Mouse (Mus musculus) heart, embryonic 12.5 days (tissue): ENCODE data around the gene Gm17783. TPM values are rescaled to one million over a fixed set of nuclear protein-coding genes. Genes with fewer than 3 reads are reported as not detected.
"Not testable (repeated sequence)": the region's sequence is repeated elsewhere in the genome, so short reads cannot be mapped to it uniquely, and the experiment has no call there.

Source experiments
- ATAC-seq: fragments of 200-750 bp; cut with Nextera tagmentation; 2 replicates; pipeline ENCODE4 v1.8.0; 2017; ENCODE audit warnings: moderate TSS enrichment, moderate library complexity; ENCODE audit not compliant: insufficient number of reproducible peaks, low FRiP score
- H3K27ac ChIP-seq: fragments of 300-500 bp; sonication (generic); 2 replicates; pipeline ENCODE4 v1.5.1; 2016; ENCODE audit warnings: mild to moderate bottlenecking, moderate library complexity; ENCODE audit not compliant: poor library complexity, severe bottlenecking
- H3K27me3 ChIP-seq: fragments of 300-500 bp; sonication (generic); replicated peaks from 2 replicates; pipeline ENCODE4 v1.6.1; 2016; ENCODE audit warnings: mild to moderate bottlenecking, moderate library complexity
- H3K36me3 ChIP-seq: fragments of 300-500 bp; sonication (generic); 2 replicates; pipeline ENCODE4 v1.6.1; 2016; ENCODE audit warnings: mild to moderate bottlenecking, moderate library complexity
- H3K4me1 ChIP-seq: fragments of 300-500 bp; sonication (generic); replicated peaks from 2 replicates; pipeline ENCODE4 v1.6.1; 2016; ENCODE audit warnings: mild to moderate bottlenecking
- H3K4me2 ChIP-seq: fragments of 300-500 bp; sonication (generic); 2 replicates; pipeline ENCODE4 v1.6.1; 2016; ENCODE audit warnings: mild to moderate bottlenecking, moderate library complexity
- H3K4me3 ChIP-seq: fragments of 300-500 bp; sonication (generic); 2 replicates; pipeline ENCODE4 v1.5.1; 2016; ENCODE audit warnings: mild to moderate bottlenecking
- H3K9ac ChIP-seq: fragments of 300-500 bp; sonication (generic); 2 replicates; pipeline ENCODE4 v1.6.1; 2016; ENCODE audit warnings: mild to moderate bottlenecking, moderate library complexity
- H3K9me3 ChIP-seq: fragments of 300-500 bp; sonication (generic); replicated peaks from 2 replicates; pipeline ENCODE4 v1.6.1; 2016; ENCODE audit warnings: mild to moderate bottlenecking, moderate library complexity
- WGBS: fragments of 180-500 bp; shearing (Covaris S2); methylation state at CpG from one replicate; pipeline ENCODE4 v1.1.7; 2016; 5-methylcytosine and 5-hydroxymethylcytosine counted together
- polyA plus RNA-seq: library from polyadenylated mRNA; unstranded; fragments of >200 nt; fragmentation: Nextera tagmentation; extraction: Ambion mirVana; gene quantifications from 2 replicates; pipeline ENCODE4 v1.2.1, GENCODE M21; 2016

Gm17783 gene
- polyA plus RNA-seq, 1 experiment from 2014 or later: not detected

- Histone ChIP-seq H3K27me3 (no peaks in the 10 kb centered on the region), H3K9me3 (no peaks in the 10 kb centered on the region), H3K4me3 (no peak within 1 kb of the TSS), H3K4me2 (no peak within 1 kb of the TSS), H3K9ac (no peak within 1 kb of the TSS), H3K4me1 (no peaks in the 10 kb centered on the region), H3K27ac (no peak within 1 kb of the TSS), H3K36me3 (no peaks in the 10 kb centered on the region)
- 80% methylated on average over 5 of the region's 5 CpGs for WGBS
- ATAC-seq: no peak
Observed at GRCm38 (mm10) chr16:45492927-45493326, 38.9 kb downstream of the Gm17783 start, which contains the start of gene Gm609. Gene Gm609 (minus strand): TSS chr16:45492969.

GRCm38 (mm10) chr16:45476991-45477390 lies 54.9 kb downstream of the Gm17783 start:
- Histone ChIP-seq H3K4me2 (no peak overlapping the region), H3K9me3 (no peaks in the 10 kb centered on the region)
- no peak for ATAC-seq

DNA sequence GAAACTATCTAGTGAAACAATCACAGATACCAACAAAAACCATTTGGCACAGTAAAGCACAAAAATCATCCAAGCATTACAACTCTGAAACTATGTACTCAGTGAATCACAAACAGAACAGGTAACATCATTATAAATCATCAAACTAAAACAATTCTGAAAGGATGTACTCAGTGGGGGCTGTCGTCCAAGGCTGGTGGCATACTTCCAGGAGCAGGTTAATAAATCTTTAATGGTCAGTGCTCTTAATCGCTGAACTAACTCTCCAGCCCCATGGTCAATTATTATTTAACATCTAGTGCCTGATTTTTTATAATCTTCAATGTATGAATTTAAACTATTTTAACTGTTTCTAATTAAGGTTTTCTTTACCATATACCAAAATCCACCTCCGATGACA lies 60.0 kb downstream of the Gm17783 start:
- not testable (repeated sequence) for H3K9ac ChIP-seq, H3K4me2 ChIP-seq, H3K4me3 ChIP-seq, H3K36me3 ChIP-seq, ATAC-seq, H3K27ac ChIP-seq, H3K27me3 ChIP-seq, H3K9me3 ChIP-seq, H3K4me1 ChIP-seq
- WGBS: 79% methylated on average over 3 of the region's 3 CpGs

More at GRCm38 (mm10) chr16:45476991-45477390, 54.9 kb downstream of the Gm17783 start:
- Histone ChIP-seq H3K4me3 (no peak overlapping the region), H3K27ac (no peak overlapping the region), H3K36me3 (no peaks in the 10 kb centered on the region), H3K4me1 (no peaks in the 10 kb centered on the region), H3K27me3 (no peaks in the 10 kb centered on the region), H3K9ac (no peak overlapping the region)

Other genes starting within 250 kb of the Gm17783 start
- gene Cd200, start 123.0 kb downstream of the Gm17783 start, polyA plus RNA-seq: 14.6 and 15.4 TPM in 2 replicates
- not detected in 2 replicates for gene Gm609, start 39.1 kb downstream of the Gm17783 start, polyA plus RNA-seq
- gene Slc9c1, start 3.3 kb upstream of the Gm17783 start, polyA plus RNA-seq: not detected in 2 replicates
- 0.21 and 0.26 TPM in 2 replicates for gene Gcsam, start 78.3 kb upstream of the Gm17783 start, polyA plus RNA-seq
- gene BC016579, start 122.0 kb upstream of the Gm17783 start, polyA plus RNA-seq: 0.26 and 0.31 TPM in 2 replicates
- gene Tmprss7, start 161.6 kb upstream of the Gm17783 start, polyA plus RNA-seq: not detected in 2 replicates
- gene Tagln3, start 192.6 kb upstream of the Gm17783 start, polyA plus RNA-seq: 10.0 and 10.2 TPM in 2 replicates
- 29.1 and 31.1 TPM in 2 replicates for gene Abhd10, start 210.9 kb upstream of the Gm17783 start, polyA plus RNA-seq